Mouse (Mus musculus): ENCODE data around the gene Erg28. TPM values are rescaled to one million over a fixed set of nuclear protein-coding genes. Genes with fewer than 3 reads are reported as not detected.

The Erg28 gene
- 72.9 and 79.2 TPM in 2 replicates for polyA plus RNA-seq (2012; rRNA removed)

DNA sequence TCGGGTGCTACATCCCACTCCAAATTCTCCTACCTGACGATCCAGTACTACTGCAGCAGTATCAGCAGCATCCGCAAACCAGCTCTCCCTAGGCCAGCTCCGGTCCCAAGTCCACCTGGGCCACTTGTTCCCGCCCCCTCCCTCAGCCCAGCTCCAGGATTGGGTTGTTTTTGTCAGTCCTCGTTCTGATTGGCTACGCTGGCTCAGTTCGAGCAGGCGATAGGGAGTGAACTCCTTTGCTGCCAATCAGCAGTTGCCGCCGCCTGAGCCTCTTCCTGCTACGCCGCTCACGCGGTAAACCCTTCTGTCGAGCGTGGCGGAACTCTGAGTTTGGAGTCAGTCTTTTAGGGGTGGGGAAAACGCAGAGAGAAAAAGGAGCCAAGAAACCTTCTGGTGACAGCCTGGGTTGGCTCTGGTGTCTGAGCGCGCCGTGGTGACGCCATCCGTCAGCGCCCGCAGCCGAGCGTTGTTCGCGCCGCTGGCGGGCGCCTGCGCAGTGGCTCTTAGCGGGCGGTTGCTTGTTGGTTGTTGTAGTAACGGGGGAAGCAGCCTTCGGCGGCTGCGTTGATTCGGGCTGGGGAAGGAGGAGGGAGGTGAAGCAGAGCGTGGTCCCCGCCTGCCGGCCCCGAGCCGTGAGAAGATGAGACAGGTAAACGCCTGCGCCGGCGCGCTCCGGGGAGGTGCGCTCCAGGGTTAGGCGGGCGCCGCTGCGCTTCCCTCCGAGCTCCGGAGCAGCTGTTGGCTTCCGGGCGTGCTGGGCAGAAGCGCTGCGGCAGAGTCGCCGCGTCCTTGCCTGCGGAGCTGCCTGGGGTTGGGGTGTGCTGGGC is at the start of gene Erg28, which contains the start of gene Ttll5:
Gene Erg28, minus strand, starts transcription at position 113 of the 827 bp plus-strand sequence.
Gene Ttll5, plus strand, starts transcription at position 222 of the 827 bp plus-strand sequence.

Other genes with a start within 250 kb of the Erg28 start
- 14.0 and 14.9 TPM in 2 replicates for gene Jdp2, start 225.5 kb downstream of the Erg28 start, polyA plus RNA-seq (2012; rRNA removed)
- 0.72 and 0.95 TPM in 2 replicates for gene Batf, start 137.9 kb downstream of the Erg28 start, polyA plus RNA-seq (2012; rRNA removed)
- 3.9 and 4.1 TPM in 2 replicates for gene Flvcr2, start 78.0 kb downstream of the Erg28 start, polyA plus RNA-seq (2012; rRNA removed)
- 17.6 and 20.5 TPM in 2 replicates for gene Ttll5, start 109 bp upstream of the Erg28 start, polyA plus RNA-seq (2012; rRNA removed)